Mouse (Mus musculus): ENCODE data around the gene Set.

- TF ChIP-seq CTCF (IDR thresholded peaks at IDR 0.05; ENCODE audit: control insufficient read depth, insufficient read depth, insufficient read length) (no peak), MYOG (IDR thresholded peaks at IDR 0.05; ENCODE audit: control insufficient read depth, extremely low read depth, insufficient read length) (no peak)
These were observed 18.8 kb upstream of the Set start for GRCm38 (mm10) chr2:30038370-30038769.
